ENCODE assay signal across 10 mouse cellular contexts in genomic region chr13:94038052-94038340, GRCm38 (mm10). TPM values are rescaled to one million over a fixed set of nuclear protein-coding genes. Genes with fewer than 3 reads are reported as not detected.
DNase-seq lines count a peak whose midpoint lies in the region; ATAC-seq lines count a peak whose summit lies in the region.
"Had no signal": no experiment of that assay in that cellular context is flagged by ENCODE, and none has a peak within 500 bp of the region (broad histone marks: within the 10 kb centered on the region; RNA-seq: fewer than 3 reads in every experiment).

No protein-coding gene starts in this region.

- H3K4me1 ChIP-seq in heart, embryonic 11.5 days (ENCODE audit: control insufficient read depth, insufficient read depth, low read length), result peaks cover 9% of the 10 kb centered on the region; the same call in 1 of the 2 replicates
- peaks cover 10% of the 10 kb centered on the region; the same call in 1 of the 2 replicates for H3K4me1 ChIP-seq in kidney, embryonic 14.5 days (ENCODE audit: control insufficient read depth, insufficient read depth, low read length)
- H3K4me1 ChIP-seq in midbrain, embryonic 16.5 days (ENCODE audit: control insufficient read depth, insufficient read depth, low read length), result peaks cover 6% of the 10 kb centered on the region; the same call in 1 of the 2 replicates
- no peaks in the 10 kb centered on the region for H3K4me1 ChIP-seq in midbrain, embryonic 14.5 days (ENCODE audit: control insufficient read depth, insufficient read depth, low read length)
- H3K4me1 ChIP-seq in stomach, embryonic 16.5 days (ENCODE audit: control insufficient read depth, insufficient read depth, low read length), result 0 out of 2 replicates have a peak, but pooled peaks cover 4% of the 10 kb centered on the region

- no peak overlapping the region for H3K4me3 ChIP-seq in heart, embryonic 11.5 days (ENCODE audit: low read depth, low read length)
- H3K4me3 ChIP-seq in kidney, embryonic 14.5 days (ENCODE audit: low read length), result no peak overlapping the region
- H3K4me3 ChIP-seq in midbrain, embryonic 16.5 days (ENCODE audit: low read depth, low read length), result no peak overlapping the region
- H3K4me3 ChIP-seq in midbrain, embryonic 14.5 days (replicated peaks; ENCODE audit: low read depth, low read length), result no peak overlapping the region
- no peak overlapping the region for H3K4me3 ChIP-seq in stomach, embryonic 16.5 days (replicated peaks; ENCODE audit: low read length)
- H3K4me3 ChIP-seq: midbrain, embryonic 12.5 days had no signal

- no peak overlapping the region for H3K9ac ChIP-seq in heart, embryonic 11.5 days (ENCODE audit: low read depth, low read length)
- H3K9ac ChIP-seq in kidney, embryonic 14.5 days (ENCODE audit: low read depth, low read length), result 0 out of 2 replicates have a peak overlapping the region, but pooled peaks have one; percentile 12
- H3K9ac ChIP-seq in midbrain, embryonic 16.5 days (ENCODE audit: low read depth, low read length), result no peak overlapping the region
- no peak overlapping the region for H3K9ac ChIP-seq in midbrain, embryonic 14.5 days (replicated peaks; ENCODE audit: low read length)
- no peak overlapping the region; the same call in 1 of the 2 replicates for H3K9ac ChIP-seq in stomach, embryonic 16.5 days (ENCODE audit: low read length)
- H3K9ac ChIP-seq: midbrain, embryonic 12.5 days had no signal

- intact Hi-C loops in heart, postnatal 10 days (cut with DNase I), result no loop called here

- H3K36me3 ChIP-seq in heart, embryonic 11.5 days (ENCODE audit: control insufficient read depth, insufficient read depth, low read length), result no peaks in the 10 kb centered on the region
- H3K36me3 ChIP-seq in kidney, embryonic 14.5 days (ENCODE audit: control insufficient read depth, insufficient read depth, low read length), result no peaks in the 10 kb centered on the region
- no peaks in the 10 kb centered on the region for H3K36me3 ChIP-seq in midbrain, embryonic 16.5 days (ENCODE audit: control insufficient read depth, insufficient read depth, low read length)
- no peaks in the 10 kb centered on the region for H3K36me3 ChIP-seq in midbrain, embryonic 14.5 days (ENCODE audit: control insufficient read depth, insufficient read depth, low read length)
- H3K36me3 ChIP-seq in stomach, embryonic 16.5 days (ENCODE audit: control insufficient read depth, insufficient read depth, low read length), result no peaks in the 10 kb centered on the region
- H3K36me3 ChIP-seq: midbrain, embryonic 12.5 days had no signal

- H3K9me3 ChIP-seq in heart, embryonic 11.5 days (replicated peaks; ENCODE audit: control insufficient read depth, low read length), result no peaks in the 10 kb centered on the region
- no peaks in the 10 kb centered on the region for H3K9me3 ChIP-seq in kidney, embryonic 14.5 days (ENCODE audit: control insufficient read depth, low read length)
- H3K9me3 ChIP-seq in midbrain, embryonic 16.5 days (replicated peaks; ENCODE audit: control insufficient read depth, low read length, poor library complexity, severe bottlenecking), result no peaks in the 10 kb centered on the region
- H3K9me3 ChIP-seq in midbrain, embryonic 14.5 days (ENCODE audit: control insufficient read depth, low read length), result no peaks in the 10 kb centered on the region
- H3K9me3 ChIP-seq in stomach, embryonic 16.5 days (replicated peaks; ENCODE audit: control insufficient read depth, low read length), result no peaks in the 10 kb centered on the region
- H3K9me3 ChIP-seq: midbrain, embryonic 12.5 days had no signal

- no peak for ATAC-seq in heart, embryonic 11.5 days (replicated peaks; ENCODE audit: insufficient number of reproducible peaks, low FRiP score, low TSS enrichment)
- ATAC-seq in kidney, embryonic 14.5 days (ENCODE audit: low FRiP score, low TSS enrichment), result no peak
- ATAC-seq in midbrain, embryonic 16.5 days, result no peak
- ATAC-seq in midbrain, embryonic 14.5 days (ENCODE audit: low FRiP score, low TSS enrichment), result no peak
- no peak for ATAC-seq in stomach, embryonic 16.5 days (ENCODE audit: insufficient read depth, low FRiP score)

- H3K27ac ChIP-seq in heart, embryonic 11.5 days (ENCODE audit: low read depth, low read length), result peak overlapping the region; percentile 76
- peak overlapping the region; percentile 61 for H3K27ac ChIP-seq in kidney, embryonic 14.5 days (ENCODE audit: low read depth, low read length)
- H3K27ac ChIP-seq in midbrain, embryonic 16.5 days (ENCODE audit: low read length), result 0 out of 2 replicates have a peak overlapping the region, but pooled peaks have one; percentile 37
- no peak overlapping the region for H3K27ac ChIP-seq in midbrain, embryonic 14.5 days (replicated peaks; ENCODE audit: low read depth, low read length)
- H3K27ac ChIP-seq in stomach, embryonic 16.5 days (ENCODE audit: low read length), result peak overlapping the region; percentile 64
- H3K27ac ChIP-seq: midbrain, embryonic 12.5 days had no signal

- H3K27me3 ChIP-seq in heart, embryonic 11.5 days (ENCODE audit: control insufficient read depth, insufficient read depth, low read length), result no peaks in the 10 kb centered on the region
- H3K27me3 ChIP-seq in kidney, embryonic 14.5 days (ENCODE audit: control insufficient read depth, insufficient read depth, low read length), result no peaks in the 10 kb centered on the region
- no peaks in the 10 kb centered on the region for H3K27me3 ChIP-seq in midbrain, embryonic 16.5 days (ENCODE audit: control insufficient read depth, insufficient read depth, low read depth, low read length)
- no peaks in the 10 kb centered on the region for H3K27me3 ChIP-seq in midbrain, embryonic 14.5 days (ENCODE audit: control insufficient read depth, insufficient read depth, low read length)
- H3K27me3 ChIP-seq in stomach, embryonic 16.5 days (ENCODE audit: control insufficient read depth, insufficient read depth, low read length), result no peaks in the 10 kb centered on the region
- H3K27me3 ChIP-seq: midbrain, embryonic 12.5 days had no signal

- no peak for DNase-seq in heart, postnatal 10 days
- no peak for DNase-seq in kidney, postnatal 25 days
- no peak for DNase-seq in midbrain, embryonic 14.5 days
- DNase-seq in right cerebral cortex, postnatal 14 days, result no peak
- DNase-seq: cerebellum, adult 2 months had no signal

- 8% methylated on average over 2 of the region's 2 CpGs for WGBS in heart, embryonic 11.5 days (ENCODE audit: insufficient replicate concordance)
- 32% methylated on average over 2 of the region's 2 CpGs for WGBS in kidney, embryonic 14.5 days
- WGBS in midbrain, embryonic 16.5 days, result 49% methylated on average over 2 of the region's 2 CpGs
- WGBS in midbrain, embryonic 14.5 days, result 53% methylated on average over 2 of the region's 2 CpGs
- 8% methylated on average over 2 of the region's 2 CpGs for WGBS in stomach, embryonic 16.5 days

- no peak overlapping the region for H3K4me2 ChIP-seq in heart, embryonic 11.5 days
- no peak overlapping the region for H3K4me2 ChIP-seq in kidney, embryonic 14.5 days (replicated peaks; ENCODE audit: low read depth, low read length)
- no peak overlapping the region for H3K4me2 ChIP-seq in midbrain, embryonic 16.5 days (ENCODE audit: low read length)
- no peak overlapping the region for H3K4me2 ChIP-seq in midbrain, embryonic 14.5 days (ENCODE audit: low read length)
- no peak overlapping the region for H3K4me2 ChIP-seq in stomach, embryonic 16.5 days (ENCODE audit: low read depth, low read length)
- H3K4me2 ChIP-seq: midbrain, embryonic 12.5 days had no signal

RNA-seq across cellular contexts. Expression of gene Lhfpl2, which starts 19.6 kb away (rescaled TPM):
- 18.5 and 24.8 TPM in 2 replicates for polyA plus RNA-seq in heart, embryonic 11.5 days (2014; fragmentation: Nextera tagmentation; extraction: Ambion mirVana)
- 10 to 100 TPM; 23.5 to 38.5 TPM for total RNA-seq in heart, postnatal 10 days (2021)
- 48.7 and 81.0 TPM in 2 replicates for polyA plus RNA-seq in kidney, embryonic 14.5 days (2014; fragmentation: Nextera tagmentation; extraction: Ambion mirVana)
- polyA plus RNA-seq in midbrain, embryonic 16.5 days (2015; fragmentation: Nextera tagmentation; extraction: Ambion mirVana), result 15.9 and 16.3 TPM in 2 replicates
- polyA plus RNA-seq in midbrain, embryonic 14.5 days (2014; fragmentation: Nextera tagmentation; extraction: Ambion mirVana), result 7.6 and 14.2 TPM in 2 replicates
- 20.3 and 20.6 TPM in 2 replicates for polyA plus RNA-seq in stomach, embryonic 16.5 days (2015; fragmentation: Nextera tagmentation; extraction: Ambion mirVana)
